Mouse (Mus musculus) adrenal gland, postnatal 10 days (tissue): ENCODE measurements at regions not wholly inside any gene's neighbourhood (a gene's known extent, or its start where the extent isn't known, plus 50 kb on each side); places are given as distances from the start of the nearest gene placed in this dataset.
A peak's percentile ranks its signal among the peaks of the same experiment; 100 is the strongest.

Source experiments
- DNase-seq: peaks from one replicate; pipeline ENCODE4 v3.0.0; 2021; ENCODE audit warnings: mixed read lengths

- peak; percentile 53 for DNase-seq
Observed at GRCm38 (mm10) chr8:36363291-36363690, 597.7 kb downstream of the Gm19410 start.

GRCm38 (mm10) chr8:36364567-36365231 lies 599.1 kb downstream of the Gm19410 start:
- no peak for DNase-seq

- DNase-seq = peak; percentile 16
Observed at GRCm38 (mm10) chr8:36365945-36366344, 600.4 kb downstream of the Gm19410 start.

GRCm38 (mm10) chr8:36376579-36377350 lies 611.2 kb downstream of the Gm19410 start:
- DNase-seq = no peak

DNA sequence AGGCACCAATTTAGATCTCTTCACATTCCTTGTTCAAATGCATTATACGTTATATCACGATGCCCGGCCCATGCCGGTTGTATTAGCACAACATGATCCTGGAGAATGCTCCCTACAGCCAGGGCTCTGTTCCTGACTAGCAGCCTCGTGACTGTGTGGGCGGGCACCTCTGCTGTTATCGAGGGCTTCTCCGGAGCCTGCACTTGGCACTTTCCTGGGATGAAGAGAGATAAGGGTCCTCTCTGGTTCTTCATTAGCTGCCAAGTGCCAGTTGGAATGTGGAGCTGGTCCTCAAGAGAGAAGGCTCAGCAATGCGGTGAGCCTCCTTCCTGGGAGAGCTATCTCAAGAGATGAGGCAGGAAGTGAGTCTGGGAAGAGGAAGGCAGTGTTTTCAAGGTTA lies 598.9 kb upstream of the AI429214 start:
- no peak for DNase-seq

- no peak for DNase-seq
Observed at GRCm38 (mm10) chr8:36396493-36396892, 596.9 kb upstream of the AI429214 start.

GRCm38 (mm10) chr8:36406706-36407105 lies 586.7 kb upstream of the AI429214 start:
- DNase-seq = no peak
